Mouse (Mus musculus) spleen, adult 2 months (tissue): ENCODE data around the gene Slc16a1.

Experiments used
- CTCF ChIP-seq: fragments of 200-500 bp; IDR thresholded peaks from 2 replicates; pipeline ENCODE4 v1.5.1; 2011; ENCODE audit warnings: mild to moderate bottlenecking, inconsistent platforms; ENCODE audit not compliant: insufficient read depth, insufficient read length, insufficient replicate concordance; ENCODE audit errors: extremely low read depth
- POLR2A ChIP-seq: fragments of 200-500 bp; IDR thresholded peaks from 2 replicates; pipeline ENCODE4 v1.6.1; 2011; ENCODE audit warnings: low read depth, low read length, inconsistent platforms

DNA sequence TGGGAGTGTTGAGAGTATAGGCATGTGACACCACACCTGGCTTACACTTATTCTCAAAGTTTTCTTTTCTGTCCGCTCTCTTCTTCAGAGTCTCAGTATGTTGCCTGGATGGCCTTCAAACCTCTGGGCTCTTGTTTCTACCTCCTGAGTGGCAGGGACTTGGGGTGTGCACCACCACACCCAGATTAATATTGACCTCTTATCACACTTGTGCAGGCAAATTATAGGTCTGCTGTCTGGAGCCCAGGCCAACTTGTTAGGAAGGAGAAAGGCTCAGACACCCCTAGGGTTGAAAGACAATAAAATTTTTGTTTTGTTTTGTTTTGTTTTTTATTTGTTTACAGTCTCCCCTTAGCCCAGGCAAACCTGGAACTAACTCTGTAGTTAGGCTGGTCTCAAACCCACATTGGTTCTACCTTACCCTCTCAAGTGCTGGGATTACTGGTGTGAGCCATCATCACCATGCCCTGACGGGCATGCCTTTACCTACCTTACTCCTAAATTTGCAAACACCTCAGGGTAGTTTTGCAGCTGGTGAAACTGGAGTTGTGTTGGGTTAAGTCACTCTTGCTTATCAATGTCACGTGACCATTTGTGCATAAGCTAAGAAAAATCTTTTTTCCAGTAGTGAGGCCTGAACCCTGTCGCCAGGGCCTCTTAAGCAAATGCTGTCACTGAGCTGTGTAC is 35.3 kb downstream of the Slc16a1 start:
- no peak for TF ChIP-seq CTCF
- no peak for TF ChIP-seq POLR2A
